Mouse (Mus musculus) adrenal gland, postnatal 0 days (tissue): ENCODE data around the gene Gchfr. TPM values are rescaled to one million over a fixed set of nuclear protein-coding genes. Genes with fewer than 3 reads are reported as not detected.

Experiments used
- polyA plus RNA-seq: library from polyadenylated mRNA; unstranded; fragments of >200 nt; fragmentation: Nextera tagmentation; extraction: Ambion mirVana; gene quantifications from 2 replicates; pipeline ENCODE4 v1.2.1, GENCODE M21; 2015

The Gchfr gene
- 10.2 and 27.5 TPM in 2 replicates for polyA plus RNA-seq

DNA sequence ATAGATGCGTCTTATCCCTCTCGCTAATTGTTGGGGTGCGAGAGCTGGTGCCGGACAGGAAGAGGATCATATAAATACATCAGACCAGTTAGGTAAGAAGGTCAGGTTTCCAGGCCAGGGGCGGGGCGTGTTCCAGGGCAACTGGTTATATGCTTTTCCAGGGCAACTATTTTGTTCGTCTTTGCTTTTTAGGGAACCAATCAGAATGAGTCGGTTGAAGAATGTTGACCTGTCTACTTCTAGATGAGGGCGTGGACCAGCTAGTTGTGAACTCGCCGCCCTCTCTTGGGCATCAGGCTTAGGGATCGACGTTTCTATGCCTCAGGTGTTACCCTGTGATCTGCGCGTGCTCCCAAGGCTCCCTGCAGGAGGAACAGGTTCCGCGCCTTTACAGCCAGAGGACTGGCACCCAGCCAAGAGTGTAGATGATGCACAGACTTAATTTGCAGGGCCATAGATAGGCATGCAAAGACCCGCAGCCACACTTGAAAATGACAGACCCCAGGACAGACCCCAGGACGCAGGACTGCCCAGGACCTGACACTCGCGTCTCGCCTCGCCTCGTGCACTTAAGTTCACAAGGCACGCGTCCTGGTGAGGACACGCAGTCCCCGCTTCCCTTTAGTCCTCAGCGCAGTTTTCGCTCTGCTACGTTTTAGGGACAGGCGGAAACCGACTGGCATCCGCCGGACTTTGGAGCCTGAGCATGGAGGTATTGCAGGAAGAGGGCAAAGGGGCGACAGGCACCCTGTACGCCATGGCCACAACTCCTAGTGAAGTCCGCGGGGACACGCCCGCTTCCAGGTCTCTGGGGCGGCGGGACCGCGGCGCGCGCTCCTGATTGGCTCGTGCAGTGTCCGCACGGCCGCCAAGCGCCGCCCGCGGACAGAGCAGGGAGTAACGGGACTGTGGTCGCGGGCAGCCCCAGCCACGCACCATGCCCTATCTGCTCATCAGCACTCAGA is at the start of gene Gchfr:
Gchfr (plus strand) TSS at position 873 of the 965 bp plus-strand sequence.

DNA sequence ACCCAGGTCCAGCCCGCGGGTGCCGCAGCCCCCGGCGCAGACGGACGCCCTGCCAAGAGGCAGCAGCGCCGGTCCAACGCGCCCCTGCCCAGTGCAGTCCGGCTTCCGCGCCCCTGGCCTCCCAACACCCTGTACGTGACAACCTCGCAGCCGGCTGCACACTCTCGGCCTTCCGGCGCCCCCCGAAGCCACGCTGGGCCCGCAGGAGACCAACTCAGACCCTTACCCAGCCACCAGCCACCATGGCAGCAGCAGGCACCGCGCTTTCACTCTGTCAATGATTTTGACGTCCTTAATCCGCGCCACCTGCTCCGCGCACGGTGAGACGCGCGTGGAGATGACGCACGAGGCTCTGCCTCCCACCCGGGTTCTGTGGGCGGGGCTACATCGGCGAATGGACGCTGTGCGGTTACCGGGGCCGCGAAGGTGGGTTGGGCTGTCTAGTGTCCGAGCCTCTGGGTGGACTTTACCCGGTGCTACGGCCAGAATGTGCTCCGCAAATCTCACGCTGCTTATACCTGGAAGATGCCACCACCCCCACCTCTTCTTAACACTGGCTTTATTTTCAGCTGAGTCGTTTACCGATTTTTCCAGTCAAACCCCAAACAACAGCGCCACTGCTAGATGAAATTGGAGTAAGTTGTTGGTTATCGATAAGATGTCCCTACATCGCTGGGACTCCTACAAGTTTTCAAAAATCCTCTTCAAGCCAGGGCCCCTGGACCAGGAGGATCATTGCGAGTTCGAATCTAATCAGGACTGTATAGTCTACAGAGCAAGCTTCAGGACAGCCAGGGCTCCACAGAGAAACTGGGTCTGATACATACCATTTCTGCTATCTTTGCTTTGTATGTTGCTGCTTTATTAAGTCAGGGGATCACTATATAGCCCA is 10.6 kb upstream of the Gchfr start, which contains the start of gene Rmdn3:
Rmdn3 (minus strand) TSS at position 354 of the 892 bp plus-strand sequence.

DNA sequence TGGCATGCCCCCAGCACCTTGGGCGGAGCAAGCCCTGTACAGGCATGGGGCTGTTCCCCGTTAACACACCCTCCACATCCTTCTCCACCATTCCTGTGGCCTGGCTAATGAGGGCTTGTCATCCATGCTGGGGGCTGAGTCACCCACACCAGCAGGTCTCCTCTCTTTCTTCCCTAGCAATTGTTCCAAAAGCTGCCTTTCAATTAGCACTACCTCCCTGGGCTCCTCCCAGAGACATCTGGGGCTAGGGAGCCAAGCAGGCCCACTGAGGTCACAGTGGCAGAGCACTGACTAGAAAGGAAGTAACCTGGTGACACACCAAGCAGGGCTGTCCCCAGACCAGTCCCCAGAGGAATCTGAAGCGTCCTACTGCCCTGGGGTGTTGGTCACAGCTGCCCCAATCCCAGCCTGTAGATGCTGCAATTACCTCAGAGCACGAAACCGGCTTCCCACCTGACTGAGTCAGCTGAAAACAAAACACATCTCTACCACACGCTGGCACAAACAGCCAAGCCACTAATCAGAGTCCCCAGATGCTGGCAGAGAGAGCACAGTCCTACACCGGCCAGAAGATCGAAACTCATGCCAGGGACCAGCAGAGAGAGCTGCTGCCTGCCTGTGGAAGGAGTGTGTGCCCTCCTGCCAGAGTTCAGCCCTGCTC is 6.5 kb downstream of the Gchfr start, which contains the start of gene Gm14137:
Gm14137 (plus strand) TSS at position 519 of the 661 bp plus-strand sequence.

DNA sequence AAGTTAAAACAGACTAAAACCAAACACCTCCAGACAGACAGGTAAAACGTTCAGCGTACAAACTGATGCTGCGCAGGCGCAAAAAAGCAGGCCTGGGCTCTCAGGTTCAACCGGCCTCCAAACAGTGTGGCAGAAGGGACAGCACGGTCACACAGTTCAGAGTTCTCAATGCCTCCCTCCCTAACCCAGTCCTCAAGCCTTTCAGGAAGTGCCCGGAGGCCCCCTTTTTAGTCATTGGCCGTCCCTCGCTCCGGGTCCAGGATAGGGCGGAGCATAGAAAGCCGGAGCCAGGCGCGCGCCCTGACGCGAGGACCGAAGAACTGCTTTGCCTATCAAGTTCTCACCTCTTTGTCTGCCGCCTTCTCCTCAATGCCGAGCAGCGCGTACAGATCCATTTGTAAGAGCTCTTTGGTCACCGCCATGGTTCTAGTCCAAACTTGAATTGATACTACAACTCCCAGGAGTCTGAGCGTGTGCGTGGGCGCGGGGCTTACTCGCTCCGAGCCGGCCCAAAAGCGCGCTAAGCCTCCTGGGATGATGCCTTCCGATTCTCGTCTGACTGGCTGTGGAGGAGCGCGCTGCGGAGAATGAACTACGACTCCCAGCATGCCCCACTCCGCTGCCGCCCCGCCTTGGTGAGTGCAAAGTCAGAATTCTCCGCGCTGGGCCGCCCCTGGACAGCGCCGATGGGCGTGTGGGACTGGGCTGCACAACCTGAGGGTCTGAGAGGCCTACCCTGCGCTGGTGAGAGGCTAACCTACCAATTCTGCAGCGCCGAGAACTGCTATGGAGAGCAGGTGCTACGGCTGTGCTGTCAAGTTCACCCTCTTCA is 41.0 kb downstream of the Gchfr start, which contains the start of the genes Zfyve19 and Dnajc17:
Zfyve19 (plus strand) TSS at position 274 of the 832 bp plus-strand sequence.
Dnajc17 (minus strand) TSS at position 452 of the 832 bp plus-strand sequence.

Other genes with a start within 250 kb of the Gchfr start
- 18.6 and 23.9 TPM in 2 replicates for gene Chst14, start 241.3 kb upstream of the Gchfr start, polyA plus RNA-seq
- gene Ccdc32, start 138.4 kb upstream of the Gchfr start, polyA plus RNA-seq: 34.6 and 36.4 TPM in 2 replicates
- 1.7 and 1.9 TPM in 2 replicates for gene Rpusd2, start 133.0 kb upstream of the Gchfr start, polyA plus RNA-seq
- gene Knl1, start 120.7 kb upstream of the Gchfr start, polyA plus RNA-seq: 13.0 and 16.9 TPM in 2 replicates
- gene Rad51, start 55.0 kb upstream of the Gchfr start, polyA plus RNA-seq: 8.4 and 12.4 TPM in 2 replicates
- 20.4 and 34.4 TPM in 2 replicates for gene Rmdn3, start 10.7 kb upstream of the Gchfr start, polyA plus RNA-seq
- 0.08 and 0.13 TPM in 2 replicates for gene Gm14137, start 6.7 kb downstream of the Gchfr start, polyA plus RNA-seq
- 36.7 and 40.2 TPM in 2 replicates for gene Zfyve19, start 40.8 kb downstream of the Gchfr start, polyA plus RNA-seq
- gene Dnajc17, start 41.0 kb downstream of the Gchfr start, polyA plus RNA-seq: 14.5 and 16.4 TPM in 2 replicates
- gene Ppp1r14d, start 62.1 kb downstream of the Gchfr start, polyA plus RNA-seq: 0.16 TPM in 1 of 2 replicates, not detected in the other
- 2.1 and 4.0 TPM in 2 replicates for gene Spint1, start 69.6 kb downstream of the Gchfr start, polyA plus RNA-seq
- gene Rhov, start 103.5 kb downstream of the Gchfr start, polyA plus RNA-seq: 1.6 and 2.7 TPM in 2 replicates
- gene Vps18, start 121.0 kb downstream of the Gchfr start, polyA plus RNA-seq: 10.4 and 14.2 TPM in 2 replicates
- 2.7 and 4.3 TPM in 2 replicates for gene Dll4, start 158.0 kb downstream of the Gchfr start, polyA plus RNA-seq
- 1.6 and 1.9 TPM in 2 replicates for gene Chac1, start 183.5 kb downstream of the Gchfr start, polyA plus RNA-seq